Mouse (Mus musculus) gastrocnemius, adult 2 months (tissue): ENCODE measurements around the gene Mkrn1. TPM values are rescaled to one million over a fixed set of nuclear protein-coding genes. Genes with fewer than 3 reads are reported as not detected.
A peak's percentile ranks its signal among the peaks of the same experiment; 100 is the strongest.
"Not testable (repeated sequence)": the region's sequence is repeated elsewhere in the genome, so short reads cannot be mapped to it uniquely, and the experiment has no call there.

ENCODE experiments used
- DNase-seq: peaks from one replicate; pipeline ENCODE4 v3.0.0; 2022
- H3K27ac ChIP-seq: fragments of 200-600 bp; 2 replicates; pipeline ENCODE4 v1.8.1; 2022; ENCODE audit warnings: mild to moderate bottlenecking
- H3K4me3 ChIP-seq: fragments of 200-600 bp; 2 replicates; pipeline ENCODE4 v1.8.1; 2022; ENCODE audit warnings: mild to moderate bottlenecking, moderate library complexity
- CTCF ChIP-seq: fragments of 200-600 bp; IDR thresholded peaks from 2 replicates; pipeline ENCODE4 v1.8.1; 2022; ENCODE audit warnings: antibody characterized with exemption, mild to moderate bottlenecking, moderate library complexity
- intact Hi-C: fragments of 180-260 bp; cut with DNase I; formaldehyde crosslinking; loops from one replicate; pipeline ENCODE4 v1.15.1; 2025
- total RNA-seq, 2 experiments: library from RNA; stranded (reverse); gene quantifications; 2 replicates each; pipeline ENCODE4 v1.2.3; 2021

Mkrn1 gene
- total RNA-seq, 2 experiments from 2014 or later = 16.0 to 17.8 TPM

DNA sequence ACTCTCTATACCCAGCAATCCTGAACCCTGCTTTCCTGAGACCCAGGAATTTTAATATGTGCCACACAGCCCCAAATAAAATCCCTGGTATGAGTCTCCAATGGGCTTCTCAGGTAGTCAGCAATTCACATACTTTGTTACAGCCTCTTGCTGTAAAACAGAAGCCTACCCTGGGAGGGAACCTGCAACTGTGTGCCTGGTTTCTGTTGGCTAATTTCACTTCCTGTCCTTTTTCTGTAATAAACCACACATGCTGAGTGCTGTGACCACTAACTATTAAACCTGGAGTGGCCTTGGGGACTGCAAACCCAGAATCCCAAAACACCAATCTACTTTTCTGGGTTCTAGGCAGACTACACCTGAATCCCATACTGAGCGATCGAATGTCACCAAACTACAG is 57.6 kb downstream of the Mkrn1 start:
- DNase-seq = no peak
- Histone ChIP-seq H3K4me3 (no peak overlapping the region), H3K27ac (no peak overlapping the region)
- TF ChIP-seq CTCF = no peak
- intact Hi-C loops = no loop called here

DNA sequence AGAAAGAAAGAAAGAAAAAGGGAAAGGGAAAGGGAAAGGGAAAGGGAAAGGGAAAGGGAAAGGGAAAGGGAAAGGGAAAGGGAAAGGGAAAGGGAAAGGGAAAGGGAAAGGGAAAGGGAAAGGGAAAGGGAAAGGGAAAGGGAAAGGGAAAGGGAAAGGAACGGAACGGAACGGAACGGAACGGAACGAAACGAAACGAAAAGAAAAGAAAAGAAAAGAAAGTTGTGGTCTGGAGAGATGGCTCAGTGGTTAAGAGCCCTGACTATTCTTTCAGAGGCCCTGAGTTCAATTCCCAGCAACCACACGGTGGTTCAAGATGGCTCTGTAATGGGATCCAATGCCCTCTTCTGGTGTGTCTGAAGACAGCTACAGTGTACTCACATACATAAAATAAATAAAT is 61.1 kb downstream of the Mkrn1 start:
- intact Hi-C loops, H3K4me3 ChIP-seq, DNase-seq, H3K27ac ChIP-seq: not testable (repeated sequence)

DNA sequence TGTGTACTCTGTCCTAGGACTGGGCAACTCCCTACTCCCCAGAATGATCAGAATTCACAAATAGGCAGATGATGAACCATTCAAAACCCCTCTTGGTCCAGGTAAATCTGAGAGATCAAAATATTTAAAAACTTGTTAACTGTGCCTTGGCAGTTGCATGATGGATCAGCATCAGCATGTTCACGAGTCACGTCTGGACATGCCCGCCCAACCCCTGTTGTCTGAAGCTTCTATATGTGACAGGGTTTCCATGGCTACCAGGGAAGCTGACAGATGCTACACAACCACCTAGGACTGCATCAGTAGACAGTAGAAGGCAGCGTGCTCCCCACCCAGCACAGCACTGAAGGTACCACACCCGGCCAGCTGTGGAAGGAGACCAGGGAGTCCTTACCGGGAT is 71.3 kb downstream of the Mkrn1 start:
- TF ChIP-seq CTCF = no peak
- intact Hi-C loops = loop anchor here (5.0 kb wide), 1 partner anchor 162 kb away; no protein-coding TSS in a partner anchor
- no peak for DNase-seq
- Histone ChIP-seq H3K4me3 (no peak overlapping the region), H3K27ac (no peak overlapping the region; the same call in 1 of the 2 replicates)

DNA sequence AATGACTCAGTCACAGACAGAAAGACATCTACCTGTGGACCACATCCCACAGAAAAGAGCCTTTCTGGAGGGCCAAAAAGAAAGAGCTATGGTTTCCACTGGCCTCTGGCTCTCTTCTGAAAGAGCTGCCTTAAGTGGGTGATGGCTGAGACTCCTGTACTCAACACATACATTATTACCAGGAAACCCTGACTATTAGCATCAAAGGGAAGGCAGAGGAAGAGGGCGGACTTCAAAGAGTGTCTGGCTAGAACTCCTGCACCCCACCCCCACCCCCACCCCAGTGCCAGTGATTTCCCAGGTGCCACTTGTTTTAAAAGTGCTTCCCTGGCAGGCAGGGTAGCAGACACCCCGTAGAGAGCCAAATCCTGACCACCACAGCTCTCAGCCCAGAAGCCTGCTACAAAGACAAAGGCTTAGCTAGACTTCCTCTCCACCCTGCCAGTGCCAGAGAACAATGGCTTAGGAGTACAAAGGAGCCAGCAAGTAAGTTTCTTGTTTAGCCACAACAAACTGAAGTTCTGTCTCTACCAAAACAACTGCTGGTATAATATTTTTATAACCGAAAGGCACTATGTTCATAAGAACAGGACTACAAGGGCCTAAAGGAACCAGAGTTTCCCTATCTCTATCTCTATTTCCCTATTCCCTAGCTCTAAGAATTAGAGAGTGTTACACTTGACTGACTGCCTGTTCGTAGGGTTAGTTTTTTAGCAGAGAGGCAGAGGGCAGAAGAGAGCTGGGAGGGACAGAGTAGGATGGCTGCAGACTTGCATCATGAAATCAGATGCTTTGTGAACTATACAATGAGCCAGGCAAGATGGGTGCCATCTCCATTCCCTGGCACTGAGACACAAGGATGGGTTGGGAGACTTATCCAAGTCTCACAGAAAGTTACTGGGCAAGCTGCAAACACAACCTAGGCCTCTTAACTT is 72.1 kb downstream of the Mkrn1 start:
- peak overlapping the region; percentile 38; the same call in 1 of the 2 replicates for H3K27ac ChIP-seq
- DNase-seq = no peak

More for the DNA sequence above, 72.1 kb downstream of the Mkrn1 start:
- no peak overlapping the region for H3K4me3 ChIP-seq
- 0 out of 2 replicates have a peak, but pooled peaks have one; percentile 2 for TF ChIP-seq CTCF
- intact Hi-C loops = loop anchor here (5.0 kb wide), 1 partner anchor 161 kb away; no protein-coding TSS in a partner anchor

Other genes starting within 250 kb of the Mkrn1 start
- gene Kdm7a, start 213.7 kb downstream of the Mkrn1 start, total RNA-seq = 10 to 100 TPM; 23.6 to 28.2 TPM
- 10 to 100 TPM; 14.2 to 15.9 TPM for gene Slc37a3, start 42.8 kb downstream of the Mkrn1 start, total RNA-seq
- under 1 TPM in 1 of 2 experiments, not detected in 1; 0.14 TPM for gene Rab19, start 39.3 kb downstream of the Mkrn1 start, total RNA-seq
- gene Dennd2a, start 137.4 kb upstream of the Mkrn1 start, total RNA-seq = 1 to 10 TPM; 3.3 to 4.4 TPM
- 1 to 10 TPM; 5.3 to 6.2 TPM for gene Adck2, start 153.4 kb upstream of the Mkrn1 start, total RNA-seq
- under 1 TPM in 1 of 2 experiments, not detected in 1; 0.66 TPM for gene Gm42420, start 165.3 kb upstream of the Mkrn1 start, total RNA-seq
- gene Ndufb2, start 172.1 kb upstream of the Mkrn1 start, total RNA-seq = 100 to 1,000 TPM; 378 to 498 TPM